Mouse (Mus musculus) C3H10T1/2 (cell line): ENCODE results near the gene Plxna1. TPM values are rescaled to one million over a fixed set of nuclear protein-coding genes. Genes with fewer than 3 reads are reported as not detected.

Experiments used
- polyA plus RNA-seq, 2 experiments: library from polyadenylated mRNA; unstranded; fragments of >200 nt; fragmentation: generic; extraction: Trizol; gene quantifications; one replicate each; pipeline ENCODE4 v1.2.1; 2012; ENCODE audit warnings: missing spikeins in 2 of 2

Plxna1 gene
- polyA plus RNA-seq: 10 to 100 TPM in 1 of 2 experiments, 1 to 10 TPM in 1; 4.6 to 25.8 TPM

GRCm38 (mm10) chr6:89362281-89363106 lies at the start of gene Plxna1:
Gene Plxna1, minus strand, starts transcription at chr6:89362620.

Other genes starting within 250 kb of the Plxna1 start
- gene Chchd6, start 233.0 kb upstream of the Plxna1 start, polyA plus RNA-seq: 10 to 100 TPM; 47.7 to 52.4 TPM